Mouse (Mus musculus) hindbrain, embryonic 11.5 days (tissue): ENCODE results near the gene Kbtbd12. TPM values are rescaled to one million over a fixed set of nuclear protein-coding genes. Genes with fewer than 3 reads are reported as not detected.

Source experiments
- ATAC-seq: fragments of 200-750 bp; cut with Nextera tagmentation; 2 replicates; pipeline ENCODE4 v1.8.0; 2017; ENCODE audit warnings: mild to moderate bottlenecking, moderate TSS enrichment, moderate library complexity; ENCODE audit not compliant: low FRiP score
- DNase-seq: peaks from one replicate; pipeline ENCODE4 v3.0.0-alpha.2; 2015; ENCODE audit warnings: low spot score
- H3K27ac ChIP-seq: fragments of 300-500 bp; sonication (generic); 2 replicates; pipeline ENCODE4 v1.5.1; 2014; ENCODE audit warnings: mild to moderate bottlenecking, low read depth, low read length
- H3K27me3 ChIP-seq: fragments of 300-500 bp; sonication (generic); 2 replicates; pipeline ENCODE4 v1.6.1; 2014; ENCODE audit warnings: mild to moderate bottlenecking, low read length, moderate library complexity, mixed read lengths; ENCODE audit not compliant: control insufficient read depth, insufficient read depth
- H3K36me3 ChIP-seq: fragments of 300-500 bp; sonication (generic); 2 replicates; pipeline ENCODE4 v1.6.1; 2014; ENCODE audit warnings: mild to moderate bottlenecking, low read length, moderate library complexity, mixed read lengths; ENCODE audit not compliant: control insufficient read depth, insufficient read depth
- H3K4me1 ChIP-seq: fragments of 300-500 bp; sonication (generic); replicated peaks from 2 replicates; pipeline ENCODE4 v1.6.1; 2014; ENCODE audit warnings: low read length, mixed read lengths; ENCODE audit not compliant: control insufficient read depth, insufficient read depth
- H3K4me2 ChIP-seq: fragments of 300-500 bp; sonication (generic); replicated peaks from 2 replicates; pipeline ENCODE4 v1.6.1; 2014; ENCODE audit warnings: mild to moderate bottlenecking, low read depth, low read length
- H3K4me3 ChIP-seq: fragments of 300-500 bp; sonication (generic); 2 replicates; pipeline ENCODE4 v1.5.1; 2014; ENCODE audit warnings: low read depth, low read length
- H3K9ac ChIP-seq: fragments of 300-500 bp; sonication (generic); 2 replicates; pipeline ENCODE4 v1.6.1; 2014; ENCODE audit warnings: low read depth, low read length
- H3K9me3 ChIP-seq: fragments of 300-500 bp; sonication (generic); 2 replicates; pipeline ENCODE4 v1.6.1; 2016; ENCODE audit warnings: low read length; ENCODE audit not compliant: control insufficient read depth
- WGBS: fragments of 180-500 bp; shearing (Covaris S2); extraction: QIAGEN DNeasy Blood & Tissue Kit; methylation state at CpG from one replicate; pipeline ENCODE4 v1.1.7; 2014; 5-methylcytosine and 5-hydroxymethylcytosine counted together
- polyA plus RNA-seq: library from polyadenylated mRNA; unstranded; fragments of >200 nt; fragmentation: Nextera tagmentation; extraction: Ambion mirVana; gene quantifications from 2 replicates; pipeline ENCODE4 v1.2.1, GENCODE M21; 2014

Gene Kbtbd12
- polyA plus RNA-seq, 1 experiment from 2014 or later = not detected

DNA sequence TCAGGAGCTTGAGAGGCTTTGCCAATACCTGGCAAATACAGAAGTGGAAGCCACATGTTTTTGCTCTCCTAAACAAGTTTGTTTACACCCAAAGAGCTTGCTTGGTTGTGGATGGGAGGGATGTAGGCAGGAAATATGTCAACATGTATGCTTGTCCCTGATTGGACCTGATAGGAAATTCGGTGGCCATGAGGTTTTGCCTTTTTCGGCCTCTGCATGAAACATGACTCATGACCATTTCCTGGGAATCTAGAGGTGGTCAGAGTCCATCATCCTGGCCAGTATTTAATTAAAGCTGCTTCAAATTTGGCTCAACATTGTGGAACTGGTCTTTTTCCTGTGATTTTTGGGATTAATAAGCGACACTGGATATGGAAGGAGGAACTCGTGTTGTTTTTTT is 53.8 kb downstream of the Kbtbd12 start:
- no peaks in the 10 kb centered on the region for H3K36me3 ChIP-seq
- no peaks in the 10 kb centered on the region for H3K9me3 ChIP-seq
- no peaks in the 10 kb centered on the region for H3K27me3 ChIP-seq
- no peak for DNase-seq
- no peak overlapping the region for H3K4me2 ChIP-seq
- H3K4me1 ChIP-seq = no peaks in the 10 kb centered on the region
- H3K9ac ChIP-seq = no peak overlapping the region
- WGBS = 94% methylated on average over 4 of the region's 4 CpGs
- no peak overlapping the region for H3K4me3 ChIP-seq
- ATAC-seq = no peak
- no peak overlapping the region for H3K27ac ChIP-seq

- Histone ChIP-seq H3K4me2 (no peak overlapping the region), H3K27ac (no peak overlapping the region), H3K9me3 (no peaks in the 10 kb centered on the region), H3K27me3 (no peaks in the 10 kb centered on the region), H3K4me1 (no peaks in the 10 kb centered on the region), H3K4me3 (no peak overlapping the region), H3K9ac (no peak overlapping the region), H3K36me3 (no peaks in the 10 kb centered on the region)
- WGBS = 87% methylated on average over 11 of the region's 11 CpGs
- no peak for ATAC-seq
- DNase-seq = no peak
Observed at GRCm38 (mm10) chr6:88576495-88576894, 61.3 kb downstream of the Kbtbd12 start.

- Histone ChIP-seq H3K4me1 (no peaks in the 10 kb centered on the region), H3K4me3 (no peak overlapping the region), H3K27me3 (peaks cover 8% of the 10 kb centered on the region; the same call in 1 of the 2 replicates), H3K9me3 (no peaks in the 10 kb centered on the region), H3K9ac (no peak overlapping the region), H3K27ac (no peak overlapping the region), H3K4me2 (no peak overlapping the region; the same call in 1 of the 2 replicates), H3K36me3 (no peaks in the 10 kb centered on the region)
- ATAC-seq (no peak), DNase-seq (no peak)
- WGBS = 7% methylated on average over 7 of the region's 7 CpGs
Observed at GRCm38 (mm10) chr6:88566676-88567075, 71.1 kb downstream of the Kbtbd12 start.

GRCm38 (mm10) chr6:88565033-88565432 is 72.7 kb downstream of the Kbtbd12 start:
- Histone ChIP-seq H3K4me3 (no peak overlapping the region), H3K27me3 (peaks cover 8% of the 10 kb centered on the region; the same call in 1 of the 2 replicates), H3K36me3 (no peaks in the 10 kb centered on the region), H3K4me1 (no peaks in the 10 kb centered on the region), H3K27ac (no peak overlapping the region), H3K4me2 (no peak overlapping the region), H3K9ac (no peak overlapping the region), H3K9me3 (no peaks in the 10 kb centered on the region)
- 39% methylated on average over 6 of the region's 6 CpGs for WGBS
- DNase-seq (peak; percentile 24), ATAC-seq (no peak)

GRCm38 (mm10) chr6:88560156-88560555 is 77.6 kb downstream of the Kbtbd12 start:
- no peaks in the 10 kb centered on the region for H3K9me3 ChIP-seq
- no peaks in the 10 kb centered on the region for H3K4me1 ChIP-seq
- H3K36me3 ChIP-seq = no peaks in the 10 kb centered on the region
- H3K4me3 ChIP-seq = no peak overlapping the region
- no peak overlapping the region for H3K4me2 ChIP-seq
- peaks cover 2% of the 10 kb centered on the region; the same call in 1 of the 2 replicates for H3K27me3 ChIP-seq
- DNase-seq (no peak), ATAC-seq (no peak)
- 94% methylated on average over 4 of the region's 4 CpGs for whole genome bisulfite sequencing
- H3K9ac ChIP-seq = no peak overlapping the region
- H3K27ac ChIP-seq = no peak overlapping the region

DNA sequence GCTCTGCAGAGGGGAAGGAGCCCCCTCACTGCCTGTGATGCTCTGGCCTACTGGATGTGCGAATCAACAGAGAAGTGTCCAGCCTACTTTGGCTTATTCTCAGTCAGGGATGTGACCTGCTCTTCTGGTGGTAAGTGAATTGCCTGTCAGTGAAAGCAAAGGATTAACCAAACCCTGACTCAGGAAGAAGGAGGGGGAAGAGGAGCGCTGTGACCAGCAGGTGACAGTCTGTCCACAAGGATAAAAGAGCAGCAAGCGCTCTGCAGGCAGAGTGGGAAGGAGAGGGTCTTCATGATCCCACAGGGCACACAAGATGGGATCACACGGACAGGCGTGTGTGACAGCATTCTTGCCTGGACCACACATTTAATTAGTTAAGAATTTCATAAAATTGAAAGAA is 78.1 kb downstream of the Kbtbd12 start:
- no peaks in the 10 kb centered on the region for H3K4me1 ChIP-seq
- peaks cover 2% of the 10 kb centered on the region; the same call in 1 of the 2 replicates for H3K27me3 ChIP-seq
- H3K27ac ChIP-seq = no peak overlapping the region
- H3K4me3 ChIP-seq = no peak overlapping the region
- ATAC-seq (no peak), DNase-seq (no peak)
- H3K36me3 ChIP-seq = no peaks in the 10 kb centered on the region
- no peak overlapping the region for H3K4me2 ChIP-seq
- no peak overlapping the region for H3K9ac ChIP-seq
- H3K9me3 ChIP-seq = no peaks in the 10 kb centered on the region
- 43% methylated on average over 5 of the region's 5 CpGs for WGBS

DNA sequence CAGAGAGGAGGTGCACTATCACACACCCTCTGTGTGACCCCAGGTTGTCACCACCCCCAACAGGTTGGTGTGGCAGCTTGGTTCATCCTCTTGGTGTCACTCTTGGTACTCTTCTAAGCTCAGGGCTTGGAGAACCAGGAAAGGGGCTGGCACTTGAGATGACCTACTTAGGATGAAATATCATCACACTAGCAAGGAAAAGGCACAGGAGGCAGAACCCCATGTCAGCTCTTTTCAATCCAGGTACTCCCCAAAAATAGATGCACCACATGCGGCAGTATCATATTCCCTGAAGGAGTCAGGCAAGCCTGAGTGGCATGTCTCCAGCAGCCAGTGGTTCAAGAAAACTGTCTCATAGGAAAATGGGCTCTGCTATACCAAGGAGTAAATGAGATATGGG is 79.7 kb downstream of the Kbtbd12 start:
- 67% methylated on average over 1 of the region's 1 CpGs for WGBS
- no peak overlapping the region for H3K4me2 ChIP-seq
- H3K4me1 ChIP-seq = no peaks in the 10 kb centered on the region
- ATAC-seq = no peak
- H3K27me3 ChIP-seq = no peaks in the 10 kb centered on the region
- no peak overlapping the region for H3K27ac ChIP-seq
- H3K36me3 ChIP-seq = no peaks in the 10 kb centered on the region
- H3K9ac ChIP-seq = no peak overlapping the region
- H3K4me3 ChIP-seq = no peak overlapping the region
- DNase-seq = no peak
- H3K9me3 ChIP-seq = no peaks in the 10 kb centered on the region

- ATAC-seq (no peak), DNase-seq (no peak)
- Histone ChIP-seq H3K4me1 (no peaks in the 10 kb centered on the region), H3K4me2 (no peak overlapping the region), H3K4me3 (no peak overlapping the region), H3K27me3 (no peaks in the 10 kb centered on the region), H3K27ac (no peak overlapping the region), H3K36me3 (no peaks in the 10 kb centered on the region), H3K9ac (no peak overlapping the region), H3K9me3 (no peaks in the 10 kb centered on the region)
- 14% methylated on average over 4 of the region's 4 CpGs for WGBS
Observed at GRCm38 (mm10) chr6:88557548-88557947, 80.2 kb downstream of the Kbtbd12 start.

GRCm38 (mm10) chr6:88549916-88550315 is 87.8 kb downstream of the Kbtbd12 start:
- no peak overlapping the region for H3K4me3 ChIP-seq
- no peak overlapping the region for H3K27ac ChIP-seq
- H3K4me1 ChIP-seq = no peaks in the 10 kb centered on the region
- H3K36me3 ChIP-seq = no peaks in the 10 kb centered on the region
- H3K4me2 ChIP-seq = no peak overlapping the region
- DNase-seq (no peak), ATAC-seq (no peak)
- H3K27me3 ChIP-seq = peaks cover 4% of the 10 kb centered on the region; the same call in 1 of the 2 replicates
- WGBS = 83% methylated on average over 2 of the region's 2 CpGs
- H3K9me3 ChIP-seq = no peaks in the 10 kb centered on the region
- H3K9ac ChIP-seq = no peak overlapping the region
